Mouse (Mus musculus): ENCODE measurements around the gene Gm12216. TPM values are rescaled to one million over a fixed set of nuclear protein-coding genes. Genes with fewer than 3 reads are reported as not detected.

The Gm12216 gene
- total RNA-seq, 2 experiments from 2014 or later: 8.5 to 8.9 TPM

DNA sequence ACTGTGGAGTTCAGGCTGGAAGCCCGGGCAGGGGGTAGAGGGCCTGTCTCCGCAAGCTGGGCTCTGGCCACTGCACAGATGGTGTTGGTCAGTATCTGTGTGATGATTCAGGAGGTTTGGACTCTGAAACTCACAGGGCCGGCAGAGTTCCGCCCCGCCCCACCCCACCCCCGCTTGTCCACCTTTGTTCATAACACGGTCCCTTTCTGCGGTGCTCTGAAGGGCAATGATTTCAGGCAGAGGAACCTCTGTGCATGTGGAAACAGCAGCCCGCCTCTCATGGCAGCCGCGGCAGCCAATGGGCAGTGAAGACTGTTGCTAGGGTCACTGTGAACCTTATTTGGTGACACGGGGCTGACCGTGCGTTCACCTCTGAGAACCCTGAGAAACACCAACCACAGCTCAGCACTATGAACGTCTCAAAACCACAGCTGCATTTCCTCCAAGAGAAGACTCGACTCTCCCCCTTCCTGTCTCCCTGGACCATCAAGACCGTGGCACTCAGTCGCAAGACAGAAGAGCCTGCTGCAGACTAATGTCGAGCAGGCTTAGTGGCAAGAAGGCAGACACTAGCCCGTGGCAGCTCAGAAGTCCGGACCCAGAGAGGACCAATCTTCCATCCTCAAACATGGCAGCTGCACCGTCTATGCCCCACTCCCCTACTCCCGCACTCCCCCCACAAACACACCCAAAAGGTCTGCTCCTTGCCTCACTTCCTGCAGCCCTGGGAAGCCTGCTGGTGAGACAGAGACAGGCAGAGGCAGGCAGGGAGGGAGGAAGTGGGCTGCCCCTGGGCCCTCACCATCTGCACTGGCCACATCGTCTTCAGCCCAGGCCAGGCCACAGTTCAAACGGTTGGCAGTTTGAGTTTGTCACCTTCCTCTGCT, 64.1 kb downstream of the Gm12216 start:
- H3K4me3 ChIP-seq: no peak overlapping the region
- H3K27ac ChIP-seq: peak overlapping the region; percentile 46; the same call in 1 of the 2 replicates
- TF ChIP-seq CTCF (conservative IDR thresholded peaks at IDR 0.05): 0 out of 2 replicates have a peak, but pooled peaks have one; percentile 10
- DNase-seq (ENCODE audit: low spot score in 2 of 2): no peak

DNA sequence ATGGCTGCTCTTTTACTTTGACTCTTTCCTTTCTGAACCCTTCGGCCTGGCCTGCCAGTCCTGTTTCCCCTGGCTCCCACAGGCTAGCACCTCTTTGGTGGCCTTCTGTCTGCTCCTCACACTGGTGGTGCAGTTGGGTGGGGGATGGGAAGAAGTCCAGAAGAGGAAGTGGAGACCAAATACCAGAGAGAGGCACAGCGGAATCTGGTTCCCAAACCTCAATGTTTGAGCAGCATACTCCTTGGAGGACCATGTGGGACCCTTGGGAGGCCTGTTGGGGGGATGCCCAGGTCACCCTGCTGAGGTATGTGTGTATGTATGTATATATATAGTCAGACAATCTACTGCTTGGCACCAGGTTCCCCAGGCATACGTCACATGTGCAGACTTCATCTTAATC, 65.0 kb downstream of the Gm12216 start:
- no peak for TF ChIP-seq CTCF (conservative IDR thresholded peaks at IDR 0.05)
- no peak overlapping the region for H3K4me3 ChIP-seq
- peak overlapping the region; percentile 46; the same call in 1 of the 2 replicates for H3K27ac ChIP-seq
- DNase-seq (ENCODE audit: low spot score in 2 of 2): no peak

DNA sequence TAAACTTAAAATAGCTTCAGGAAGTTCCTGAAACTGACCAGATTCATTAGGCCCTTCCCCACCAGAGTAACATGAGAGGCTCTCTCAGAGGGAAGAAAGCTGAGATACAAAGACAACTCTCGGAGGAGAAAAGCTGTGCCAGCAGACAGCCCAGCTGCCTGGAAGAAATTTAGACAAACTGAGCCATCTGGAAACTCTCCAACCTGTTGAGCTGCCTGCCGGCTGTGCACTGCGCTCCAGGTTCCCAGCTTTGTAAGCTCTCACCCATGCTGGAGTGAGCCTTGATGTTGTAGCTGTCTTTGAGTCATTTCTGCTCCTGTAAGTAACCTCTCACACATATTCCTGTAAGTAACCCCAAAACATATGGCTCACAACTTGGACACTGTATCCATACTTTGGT, 66.1 kb downstream of the Gm12216 start:
- Histone ChIP-seq H3K4me3 (no peak overlapping the region), H3K27ac (no peak overlapping the region)
- DNase-seq (ENCODE audit: low spot score in 2 of 2): peak; percentile 47 to 59
- no peak for TF ChIP-seq CTCF (conservative IDR thresholded peaks at IDR 0.05)

DNA sequence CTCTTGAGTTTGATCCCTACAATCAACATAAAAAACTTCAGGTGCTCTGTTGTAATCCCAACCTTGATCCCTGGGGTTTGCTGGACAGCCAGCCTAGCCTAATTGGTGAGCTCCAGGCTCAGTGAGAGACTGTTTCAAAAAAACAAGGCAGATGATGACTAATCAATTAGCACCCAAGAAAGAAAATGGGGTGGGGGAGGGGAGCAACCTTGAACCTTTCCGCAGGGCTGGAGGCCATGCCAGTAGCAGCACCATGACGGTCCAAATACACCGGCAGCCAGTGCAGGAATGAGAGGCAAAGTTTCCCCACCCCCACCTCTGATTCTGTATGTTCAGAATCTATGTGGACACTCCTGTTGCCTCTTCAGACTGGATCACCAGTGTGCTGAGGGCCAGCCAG, 69.8 kb downstream of the Gm12216 start:
- TF ChIP-seq CTCF (conservative IDR thresholded peaks at IDR 0.05): no peak
- Histone ChIP-seq H3K4me3 (no peak overlapping the region), H3K27ac (no peak overlapping the region)
- no peak for DNase-seq (ENCODE audit: low spot score in 2 of 2)

DNA sequence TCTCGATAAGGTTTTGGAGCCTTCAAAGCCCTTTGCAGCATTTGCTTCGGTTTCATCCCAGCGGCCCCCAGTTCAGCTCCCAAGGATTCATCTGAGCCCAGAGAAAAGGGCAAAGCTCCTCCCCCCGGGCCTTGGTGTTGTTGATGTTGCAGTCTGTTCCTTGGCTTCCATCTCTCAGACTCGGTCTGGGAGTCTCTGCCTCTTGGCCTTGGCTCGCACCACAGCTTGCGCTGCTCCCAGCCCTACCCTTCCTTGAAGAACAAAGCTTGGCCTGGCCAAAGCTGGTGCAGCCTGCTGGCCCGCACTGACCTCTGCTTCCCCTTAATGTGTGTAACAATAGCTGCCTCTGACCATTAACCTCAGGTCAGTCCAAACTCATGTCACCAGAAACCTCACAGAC, 70.9 kb downstream of the Gm12216 start:
- no peak for DNase-seq (ENCODE audit: low spot score in 2 of 2)
- Histone ChIP-seq H3K4me3 (no peak overlapping the region), H3K27ac (no peak overlapping the region)
- no peak for TF ChIP-seq CTCF (conservative IDR thresholded peaks at IDR 0.05)

DNA sequence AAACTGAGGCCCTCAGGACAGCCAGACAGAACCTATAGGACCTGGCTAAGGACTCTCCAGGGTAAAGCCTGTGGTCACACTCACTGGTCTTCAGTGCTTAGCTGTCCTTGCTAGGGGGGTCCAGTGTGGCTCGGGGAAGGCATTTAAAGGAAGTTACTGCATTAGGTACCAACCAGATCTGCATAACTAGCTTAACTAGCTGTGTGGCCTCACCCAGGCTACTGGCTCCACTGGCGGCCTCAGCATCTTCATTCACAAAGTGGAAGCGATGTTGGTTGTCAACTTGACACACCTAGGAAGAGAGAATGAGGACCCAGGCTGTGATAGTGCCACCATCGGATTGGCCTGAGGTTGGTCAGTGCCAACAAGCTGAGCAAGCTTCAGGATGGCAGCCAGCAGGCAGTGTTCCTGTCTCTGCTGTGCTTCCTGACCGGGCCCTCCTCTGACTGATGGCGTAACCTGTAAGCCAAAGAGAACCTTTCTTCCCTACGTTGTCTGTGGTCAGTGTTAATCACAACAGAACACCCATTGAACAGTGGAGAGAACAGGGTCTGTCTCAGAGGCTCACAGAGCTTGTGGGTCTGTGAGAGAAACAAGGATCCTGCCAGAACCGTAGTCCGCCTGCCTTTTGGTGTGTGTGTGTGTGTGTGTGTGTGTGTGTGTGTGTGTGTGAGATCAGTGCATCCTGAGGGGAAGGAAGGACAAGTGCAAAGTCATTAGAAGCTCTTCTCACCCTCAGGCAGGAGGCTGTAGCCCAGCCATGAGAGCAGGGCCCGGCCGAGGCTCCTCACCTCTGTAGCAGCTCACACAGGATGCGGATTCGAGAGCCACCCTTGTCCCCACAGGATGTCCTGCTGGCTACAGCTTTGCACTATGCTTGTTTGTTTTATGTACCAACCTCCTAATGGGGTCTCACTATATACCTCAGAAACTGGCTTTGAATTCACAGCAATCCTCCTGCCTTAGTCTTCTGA, 72.7 kb downstream of the Gm12216 start:
- DNase-seq (ENCODE audit: low spot score in 2 of 2): no peak
- TF ChIP-seq CTCF (conservative IDR thresholded peaks at IDR 0.05): no peak
- Histone ChIP-seq H3K4me3 (no peak overlapping the region), H3K27ac (no peak overlapping the region)

DNA sequence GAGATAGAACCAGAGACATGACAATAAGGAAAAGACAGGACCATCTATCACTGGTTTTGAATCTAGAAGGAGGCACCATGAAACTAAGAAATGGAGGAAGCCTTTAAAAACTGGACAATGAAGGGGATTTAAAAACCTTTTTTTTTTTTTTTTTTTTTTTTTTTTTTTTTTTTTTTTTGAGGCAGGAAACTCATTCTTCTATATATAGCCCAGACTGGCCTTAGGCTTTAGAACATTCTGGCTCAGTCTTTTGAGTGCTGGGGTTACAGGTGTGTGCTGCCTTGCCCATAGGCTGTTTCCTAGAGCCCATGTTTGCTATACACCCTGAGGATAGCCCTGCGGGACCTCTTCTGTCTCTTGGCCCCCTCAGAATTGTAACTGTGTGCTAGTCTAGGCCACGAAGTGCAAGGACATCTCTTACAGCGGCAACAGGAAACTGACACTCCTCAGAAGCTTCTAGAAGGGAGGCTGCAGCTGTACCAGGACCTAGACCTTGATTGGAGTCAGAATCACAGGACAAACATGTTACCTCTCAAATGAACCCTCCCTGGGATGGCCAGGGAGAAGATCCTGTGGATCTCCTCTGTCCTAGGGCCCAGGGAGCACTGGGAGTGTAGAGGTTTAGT, 73.6 kb downstream of the Gm12216 start:
- DNase-seq (ENCODE audit: low spot score in 2 of 2): no peak
- H3K27ac ChIP-seq: no peak overlapping the region
- no peak for TF ChIP-seq CTCF (conservative IDR thresholded peaks at IDR 0.05)
- H3K4me3 ChIP-seq: no peak overlapping the region

DNA sequence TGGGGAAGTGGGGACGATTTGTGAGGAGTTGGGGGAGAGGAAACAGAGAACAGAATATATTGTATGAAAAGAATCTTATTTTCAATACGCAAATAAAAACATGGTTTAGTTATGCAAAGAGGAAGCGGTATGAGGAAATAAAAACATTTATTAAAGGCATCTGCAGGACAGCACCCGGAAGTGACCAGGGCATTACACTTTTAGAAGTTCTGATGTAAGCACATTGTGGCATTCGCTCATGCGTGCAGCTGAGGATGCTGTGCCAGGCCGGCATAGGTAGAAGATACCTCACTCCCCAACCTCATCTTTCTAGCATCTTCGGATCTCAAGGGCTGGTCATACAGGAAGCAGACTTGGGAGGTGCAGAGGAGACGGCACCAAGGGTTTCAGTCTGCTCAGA, 75.8 kb downstream of the Gm12216 start:
- Histone ChIP-seq H3K4me3 (no peak overlapping the region), H3K27ac (no peak overlapping the region)
- TF ChIP-seq CTCF (conservative IDR thresholded peaks at IDR 0.05): no peak
- DNase-seq (ENCODE audit: low spot score in 2 of 2): no peak

DNA sequence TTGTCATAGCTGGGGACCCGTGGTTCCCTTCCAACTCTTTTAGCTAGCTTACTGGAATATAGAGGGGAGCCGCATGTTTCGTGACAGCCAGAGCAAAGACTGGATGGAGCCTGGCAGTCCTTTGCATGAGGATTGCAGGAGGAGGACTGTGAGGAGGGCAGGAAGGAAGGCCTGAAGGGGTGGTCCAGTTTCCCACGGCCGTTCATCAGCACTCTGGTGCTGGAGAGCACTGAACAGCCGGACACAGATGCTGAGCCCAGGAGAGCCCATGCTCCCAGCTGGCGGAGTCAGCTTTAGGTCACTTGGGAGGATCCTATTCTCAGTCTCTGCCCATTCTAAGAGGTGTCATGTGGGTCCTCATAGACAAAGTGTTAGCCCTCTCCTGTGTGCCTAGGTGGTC, 77.1 kb downstream of the Gm12216 start:
- H3K4me3 ChIP-seq: no peak overlapping the region
- no peak for DNase-seq (ENCODE audit: low spot score in 2 of 2)
- no peak overlapping the region for H3K27ac ChIP-seq
- TF ChIP-seq CTCF (conservative IDR thresholded peaks at IDR 0.05): no peak

DNA sequence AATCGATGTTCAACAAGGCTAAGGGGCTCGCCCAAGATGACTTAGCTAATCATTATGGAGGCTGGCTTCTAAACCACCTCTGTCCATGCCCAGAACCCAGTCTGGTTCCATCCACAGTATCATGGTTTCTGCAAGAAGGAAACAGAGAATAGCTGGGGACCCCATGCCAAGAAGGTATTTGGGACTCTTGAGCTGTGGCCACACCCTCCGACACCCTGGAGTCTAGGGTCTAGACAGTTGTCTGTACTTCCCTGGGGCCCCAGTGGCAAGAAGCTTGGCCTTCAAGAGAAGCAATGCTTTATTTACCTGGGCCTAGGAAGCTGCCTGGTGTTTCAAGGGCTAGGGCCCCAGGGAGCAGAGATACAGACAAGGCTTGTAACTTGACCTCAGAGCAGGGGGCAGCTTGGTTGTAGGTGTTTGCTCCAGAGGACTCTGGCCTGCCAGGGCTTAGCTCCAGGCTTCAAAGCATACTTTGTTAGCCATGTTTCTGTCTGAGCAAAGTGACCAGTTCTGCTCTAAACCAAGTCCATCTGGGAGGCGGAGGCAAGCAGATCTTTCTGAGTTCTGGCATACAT, 77.8 kb downstream of the Gm12216 start:
- no peak for TF ChIP-seq CTCF (conservative IDR thresholded peaks at IDR 0.05)
- no peak overlapping the region for H3K27ac ChIP-seq
- DNase-seq (ENCODE audit: low spot score in 2 of 2): no peak
- H3K4me3 ChIP-seq: no peak overlapping the region

DNA sequence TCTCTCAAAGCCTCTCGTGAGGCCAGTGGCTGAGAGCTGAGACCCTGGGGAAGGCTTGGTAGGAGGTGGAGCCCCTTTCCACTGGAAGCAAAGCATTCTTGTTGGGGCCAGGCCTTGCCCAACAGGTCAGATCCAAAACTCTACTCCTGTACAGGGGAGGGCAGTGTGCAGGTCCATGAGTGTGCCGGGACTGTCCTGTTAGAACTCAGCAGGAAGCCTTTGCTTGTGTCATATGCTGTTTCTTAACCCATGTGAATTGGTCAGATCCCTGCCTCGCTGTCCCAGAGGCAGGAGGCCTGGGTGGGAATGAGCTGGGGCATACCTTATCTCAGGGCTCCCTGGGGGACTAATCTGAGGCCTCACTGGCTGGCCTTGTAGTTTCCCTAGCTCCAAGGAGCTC, 78.8 kb downstream of the Gm12216 start:
- DNase-seq (ENCODE audit: low spot score in 2 of 2): no peak
- Histone ChIP-seq H3K27ac (no peak overlapping the region), H3K4me3 (no peak overlapping the region)
- no peak for TF ChIP-seq CTCF (conservative IDR thresholded peaks at IDR 0.05)

DNA sequence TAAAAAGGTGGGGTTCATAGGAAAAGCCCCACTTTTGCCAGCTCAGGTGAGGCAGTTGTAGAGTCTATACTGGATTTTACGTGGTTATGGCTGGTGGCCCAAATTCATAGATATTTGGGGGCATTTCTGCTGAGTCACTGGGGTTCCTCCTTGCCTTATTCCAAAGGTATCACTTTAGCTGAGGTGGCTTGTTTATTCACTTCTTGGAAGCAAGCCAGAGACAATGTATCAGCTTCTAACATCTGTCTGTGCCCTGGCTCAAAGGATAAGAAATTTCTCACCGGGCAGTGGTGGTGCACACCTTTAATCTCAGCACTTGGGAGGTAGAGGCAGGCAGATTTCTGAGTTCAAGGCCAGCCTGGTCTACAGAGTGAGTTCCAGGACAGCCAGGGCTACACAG, 79.2 kb downstream of the Gm12216 start:
- H3K27ac ChIP-seq: no peak overlapping the region
- no peak for TF ChIP-seq CTCF (conservative IDR thresholded peaks at IDR 0.05)
- no peak overlapping the region for H3K4me3 ChIP-seq
- no peak for DNase-seq (ENCODE audit: low spot score in 2 of 2)

Measured in layer of hippocampus, adult 2 months (tissue).